Mouse (Mus musculus): ENCODE data around the gene Itpr3. TPM values are rescaled to one million over a fixed set of nuclear protein-coding genes. Genes with fewer than 3 reads are reported as not detected.
A peak's percentile ranks its signal among the peaks of the same experiment; 100 is the strongest.

Gene Itpr3
- polyA plus RNA-seq, 1 experiment from 2014 or later, result 1.3 TPM

GRCm38 (mm10) chr17:27025951-27026350, 31.2 kb upstream of the Itpr3 start:
- H3K36me3 ChIP-seq, result peaks cover 48% of the 10 kb centered on the region
- 91% methylated on average over 3 of the region's 3 CpGs for WGBS
- peaks cover 19% of the 10 kb centered on the region for H3K4me1 ChIP-seq (replicated peaks)
- H3K9me3 ChIP-seq, result no peaks in the 10 kb centered on the region
- H3K4me2 ChIP-seq (replicated peaks), result no peak overlapping the region
- H3K27me3 ChIP-seq, result no peaks in the 10 kb centered on the region
- ATAC-seq, result no peak
- H3K27ac ChIP-seq, result no peak overlapping the region
- H3K4me3 ChIP-seq (replicated peaks), result no peak overlapping the region
- H3K9ac ChIP-seq (replicated peaks), result no peak overlapping the region

- Histone ChIP-seq H3K27me3 (no peaks in the 10 kb centered on the region), H3K9ac (replicated peaks) (peak overlapping the region; percentile 97), H3K36me3 (peaks cover 31% of the 10 kb centered on the region), H3K4me3 (replicated peaks) (peak overlapping the region; percentile 71), H3K9me3 (no peaks in the 10 kb centered on the region), H3K4me1 (replicated peaks) (peaks cover 19% of the 10 kb centered on the region), H3K4me2 (replicated peaks) (peak overlapping the region; percentile 84), H3K27ac (peak overlapping the region; percentile 79)
- 46% methylated on average over 12 of the region's 12 CpGs for WGBS
- ATAC-seq, result peak; percentile 25; the same call in 1 of the 2 replicates
Measured at GRCm38 (mm10) chr17:27027460-27028283, 29.4 kb upstream of the Itpr3 start.

GRCm38 (mm10) chr17:27028284-27028795, 28.8 kb upstream of the Itpr3 start:
- Histone ChIP-seq H3K36me3 (peaks cover 25% of the 10 kb centered on the region), H3K9me3 (no peaks in the 10 kb centered on the region)
- under 1% methylated on average over 19 of the region's 19 CpGs for WGBS

GRCm38 (mm10) chr17:27028909-27029308, 28.2 kb upstream of the Itpr3 start, which contains the start of gene Bak1:
TSS of gene Bak1 (minus strand) at chr17:27029009.
- Histone ChIP-seq H3K9me3 (no peaks in the 10 kb centered on the region), H3K36me3 (peaks cover 19% of the 10 kb centered on the region), H3K4me1 (replicated peaks) (peaks cover 19% of the 10 kb centered on the region), H3K4me3 (replicated peaks) (peak within 1 kb of the TSS; percentile 71), H3K4me2 (replicated peaks) (peak within 1 kb of the TSS; percentile 84), H3K9ac (replicated peaks) (peak within 1 kb of the TSS; percentile 97), H3K27me3 (no peaks in the 10 kb centered on the region), H3K27ac (peak within 1 kb of the TSS; percentile 79)
- ATAC-seq, result peak; percentile 34
- WGBS, result 63% methylated on average over 3 of the region's 4 CpGs

More at GRCm38 (mm10) chr17:27028284-27028795, 28.8 kb upstream of the Itpr3 start:
- H3K4me1 ChIP-seq (replicated peaks), result peaks cover 19% of the 10 kb centered on the region
- H3K4me2 ChIP-seq (replicated peaks), result peak overlapping the region; percentile 84
- peak; percentile 83 for ATAC-seq
- peak overlapping the region; percentile 97 for H3K9ac ChIP-seq (replicated peaks)
- no peaks in the 10 kb centered on the region for H3K27me3 ChIP-seq
- H3K4me3 ChIP-seq (replicated peaks), result peak overlapping the region; percentile 71
- H3K27ac ChIP-seq, result peak overlapping the region; percentile 79

DNA sequence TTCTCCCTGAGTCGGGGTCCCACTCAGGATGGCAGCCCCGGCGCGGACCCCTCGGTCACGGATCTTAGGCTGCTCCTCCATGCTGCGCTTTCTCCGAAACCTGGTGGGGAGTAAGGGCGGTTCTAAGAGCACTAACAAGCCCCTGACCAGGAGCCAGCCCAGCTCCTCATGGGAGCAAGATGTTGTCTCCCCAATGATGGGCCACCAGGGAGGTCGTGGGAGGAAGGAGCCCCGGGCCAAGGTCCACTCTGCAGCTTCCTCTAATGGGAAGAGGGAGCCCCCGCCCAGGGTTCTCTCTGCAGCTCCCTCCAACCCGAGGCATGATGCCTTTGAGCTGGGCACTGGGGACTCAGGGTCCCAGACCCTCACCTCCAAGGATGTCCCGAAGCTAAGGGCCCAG, 27.7 kb upstream of the Itpr3 start:
- H3K36me3 ChIP-seq, result peaks cover 14% of the 10 kb centered on the region
- H3K9ac ChIP-seq (replicated peaks), result no peak overlapping the region
- no peak overlapping the region for H3K4me2 ChIP-seq (replicated peaks)
- H3K4me1 ChIP-seq (replicated peaks), result peaks cover 19% of the 10 kb centered on the region
- no peaks in the 10 kb centered on the region for H3K9me3 ChIP-seq
- no peaks in the 10 kb centered on the region for H3K27me3 ChIP-seq
- no peak for ATAC-seq
- 88% methylated on average over 14 of the region's 14 CpGs for WGBS
- no peak overlapping the region for H3K27ac ChIP-seq
- no peak overlapping the region for H3K4me3 ChIP-seq (replicated peaks)

- H3K27ac ChIP-seq, result no peak overlapping the region
- H3K27me3 ChIP-seq, result no peaks in the 10 kb centered on the region
- no peak for ATAC-seq
- H3K4me2 ChIP-seq (replicated peaks), result no peak overlapping the region
- no peaks in the 10 kb centered on the region for H3K9me3 ChIP-seq
- H3K36me3 ChIP-seq, result 0 out of 2 replicates have a peak, but pooled peaks cover under 1% of the 10 kb centered on the region
- H3K9ac ChIP-seq (replicated peaks), result no peak overlapping the region
- WGBS, result 89% methylated on average over 4 of the region's 4 CpGs
- no peak overlapping the region for H3K4me3 ChIP-seq (replicated peaks)
- peaks cover 19% of the 10 kb centered on the region for H3K4me1 ChIP-seq (replicated peaks)
Measured at GRCm38 (mm10) chr17:27030896-27031295, 26.2 kb upstream of the Itpr3 start.

DNA sequence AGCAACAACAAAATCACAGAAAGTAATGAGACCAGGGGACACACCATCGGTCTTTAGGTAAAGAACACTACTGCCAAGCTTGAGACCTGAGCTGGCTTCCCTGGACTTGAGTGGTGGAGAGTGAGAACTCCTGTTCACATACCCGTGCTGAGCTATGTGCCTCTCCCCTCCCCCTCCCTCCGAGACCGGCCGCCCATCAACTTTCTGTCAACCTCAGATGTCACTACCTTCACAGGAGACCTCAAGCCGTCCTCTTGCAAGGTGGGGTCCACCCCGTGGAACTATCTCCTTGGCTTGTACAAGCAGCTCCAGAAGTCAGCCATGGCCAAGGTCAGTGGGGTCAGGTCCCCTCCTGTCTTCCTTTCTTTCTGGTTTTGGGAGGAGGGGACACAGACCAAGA, 24.8 kb upstream of the Itpr3 start:
- Histone ChIP-seq H3K36me3 (no peaks in the 10 kb centered on the region), H3K27ac (no peak overlapping the region), H3K9me3 (no peaks in the 10 kb centered on the region), H3K9ac (replicated peaks) (no peak overlapping the region), H3K27me3 (no peaks in the 10 kb centered on the region), H3K4me2 (replicated peaks) (no peak overlapping the region), H3K4me3 (replicated peaks) (no peak overlapping the region), H3K4me1 (replicated peaks) (peaks cover 12% of the 10 kb centered on the region)
- WGBS, result 68% methylated on average over 7 of the region's 7 CpGs
- no peak for ATAC-seq

GRCm38 (mm10) chr17:27032869-27033268, 24.2 kb upstream of the Itpr3 start:
- 2% methylated on average over 14 of the region's 14 CpGs for WGBS
- no peaks in the 10 kb centered on the region for H3K36me3 ChIP-seq
- H3K27ac ChIP-seq, result no peak overlapping the region
- ATAC-seq, result peak; percentile 61
- H3K9ac ChIP-seq (replicated peaks), result no peak overlapping the region
- no peaks in the 10 kb centered on the region for H3K9me3 ChIP-seq
- H3K4me3 ChIP-seq (replicated peaks), result no peak overlapping the region
- no peak overlapping the region for H3K4me2 ChIP-seq (replicated peaks)
- H3K4me1 ChIP-seq (replicated peaks), result peaks cover 6% of the 10 kb centered on the region
- H3K27me3 ChIP-seq, result no peaks in the 10 kb centered on the region

DNA sequence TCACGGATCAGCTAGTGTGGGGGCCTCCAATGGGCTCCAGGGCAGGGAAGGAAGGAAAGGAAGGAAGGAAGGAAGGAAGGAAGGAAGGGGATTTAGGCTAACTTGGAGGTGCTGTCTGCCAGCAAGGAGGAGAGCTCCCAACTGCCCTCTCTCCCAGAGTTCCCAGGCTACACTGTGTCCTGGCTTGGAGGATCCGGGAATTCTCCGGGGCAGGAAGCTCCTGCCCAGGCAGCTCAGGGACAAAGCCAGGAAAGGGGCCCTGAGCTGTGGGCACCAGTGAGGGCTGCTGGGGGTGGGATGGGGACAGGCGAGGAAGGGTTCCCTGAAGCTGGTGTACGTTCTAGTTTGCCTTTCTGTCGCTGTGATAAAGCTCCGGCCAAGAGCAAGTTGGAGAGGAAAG, 20.6 kb upstream of the Itpr3 start:
- no peak overlapping the region for H3K4me2 ChIP-seq (replicated peaks)
- no peak overlapping the region for H3K27ac ChIP-seq
- ATAC-seq, result no peak
- peaks cover 26% of the 10 kb centered on the region for H3K4me1 ChIP-seq (replicated peaks)
- H3K36me3 ChIP-seq, result no peaks in the 10 kb centered on the region
- H3K9me3 ChIP-seq, result no peaks in the 10 kb centered on the region
- no peak overlapping the region for H3K4me3 ChIP-seq (replicated peaks)
- no peak overlapping the region for H3K9ac ChIP-seq (replicated peaks)
- WGBS, result 79% methylated on average over 7 of the region's 7 CpGs
- peaks cover 4% of the 10 kb centered on the region; the same call in 1 of the 2 replicates for H3K27me3 ChIP-seq

DNA sequence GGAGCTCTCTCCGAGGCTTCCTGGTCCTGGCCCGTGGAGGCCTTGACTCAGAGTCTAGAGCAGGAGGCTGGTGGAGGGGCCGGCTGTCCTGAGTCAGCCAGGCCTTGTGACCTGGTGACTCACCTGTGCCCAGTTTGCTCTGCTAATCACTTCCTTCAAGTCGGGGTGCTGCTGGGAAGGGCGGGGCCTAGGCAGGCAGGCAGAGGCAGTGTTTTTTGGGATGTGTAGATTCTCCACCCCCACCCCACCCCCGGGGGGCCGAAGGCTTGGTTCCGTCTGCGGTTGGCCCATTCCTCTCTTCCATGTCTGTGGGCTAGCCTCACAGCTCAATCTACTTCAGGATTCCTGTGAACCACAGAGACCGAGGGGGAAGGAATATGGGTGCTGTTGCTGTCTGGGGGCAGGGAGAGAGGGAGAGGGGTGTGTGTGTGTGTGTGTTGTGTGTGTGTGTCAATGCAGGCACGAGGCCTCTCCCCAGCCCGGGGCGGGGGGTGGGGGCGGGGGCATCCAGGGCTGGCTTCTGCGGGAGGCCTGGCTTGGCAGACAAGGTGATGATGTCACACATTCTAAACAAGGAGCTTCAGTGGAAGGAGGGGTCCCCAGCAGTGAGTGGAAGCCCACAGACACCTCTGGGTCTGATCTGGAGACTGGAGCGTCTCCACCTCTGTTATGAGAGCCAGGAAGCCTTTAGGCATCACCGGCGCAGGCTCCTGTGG, 18.6 kb upstream of the Itpr3 start:
- H3K4me1 ChIP-seq (replicated peaks), result peaks cover 26% of the 10 kb centered on the region
- H3K9ac ChIP-seq (replicated peaks), result 0 out of 2 replicates have a peak overlapping the region, but pooled peaks have one; percentile 19
- no peaks in the 10 kb centered on the region for H3K9me3 ChIP-seq
- H3K4me2 ChIP-seq (replicated peaks), result no peak overlapping the region
- H3K27ac ChIP-seq, result no peak overlapping the region
- no peak overlapping the region for H3K4me3 ChIP-seq (replicated peaks)
- WGBS, result 49% methylated on average over 18 of the region's 18 CpGs
- ATAC-seq, result no peak
- H3K36me3 ChIP-seq, result no peaks in the 10 kb centered on the region
- H3K27me3 ChIP-seq, result peaks cover 4% of the 10 kb centered on the region; the same call in 1 of the 2 replicates

DNA sequence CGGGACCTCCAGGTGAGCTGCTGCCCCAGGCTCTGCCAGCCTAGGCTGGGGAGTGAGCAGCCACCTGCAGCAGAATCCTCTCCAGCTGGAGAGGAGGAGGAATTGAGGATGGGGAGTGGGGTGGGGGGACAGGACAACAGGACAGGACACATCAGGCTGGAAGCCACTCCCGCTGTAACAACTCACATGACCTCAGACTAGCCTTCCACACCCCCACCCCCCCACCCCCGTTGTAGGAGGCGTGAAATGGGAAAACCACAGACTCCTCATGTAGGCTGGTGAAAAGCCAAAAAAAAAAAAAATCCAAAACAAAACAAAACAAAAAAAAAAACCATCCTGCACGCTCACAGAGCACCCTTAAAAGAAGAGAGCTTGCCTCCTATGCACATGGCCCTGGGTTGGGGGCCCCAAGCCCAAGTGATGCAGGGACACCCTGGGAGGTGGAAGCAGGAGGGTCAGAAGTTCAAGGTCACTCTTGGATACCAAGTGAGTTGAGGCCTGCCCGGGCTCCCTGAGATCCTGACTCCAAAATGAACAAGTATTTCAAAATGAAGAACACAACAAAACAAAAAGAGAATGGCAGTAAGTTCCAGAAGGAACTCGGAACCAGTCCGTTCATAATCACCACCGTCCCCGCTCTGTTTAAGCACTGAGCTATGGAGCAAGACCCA, 17.5 kb upstream of the Itpr3 start:
- Histone ChIP-seq H3K4me3 (replicated peaks) (no peak overlapping the region), H3K4me1 (replicated peaks) (peaks cover 26% of the 10 kb centered on the region), H3K4me2 (replicated peaks) (no peak overlapping the region), H3K9me3 (no peaks in the 10 kb centered on the region), H3K27ac (0 out of 2 replicates have a peak overlapping the region, but pooled peaks have one; percentile 19), H3K36me3 (no peaks in the 10 kb centered on the region), H3K27me3 (peaks cover 4% of the 10 kb centered on the region; the same call in 1 of the 2 replicates), H3K9ac (replicated peaks) (0 out of 2 replicates have a peak overlapping the region, but pooled peaks have one; percentile 36)
- ATAC-seq, result no peak
- 70% methylated on average over 10 of the region's 10 CpGs for WGBS

All from midbrain, embryonic 13.5 days (tissue).